Mouse (Mus musculus): ENCODE data around the gene As3mt. TPM values are rescaled to one million over a fixed set of nuclear protein-coding genes. Genes with fewer than 3 reads are reported as not detected.

As3mt gene
- total and polyA plus RNA-seq, 3 experiments = 30.7 to 52.1 (median 43.3) TPM

DNA sequence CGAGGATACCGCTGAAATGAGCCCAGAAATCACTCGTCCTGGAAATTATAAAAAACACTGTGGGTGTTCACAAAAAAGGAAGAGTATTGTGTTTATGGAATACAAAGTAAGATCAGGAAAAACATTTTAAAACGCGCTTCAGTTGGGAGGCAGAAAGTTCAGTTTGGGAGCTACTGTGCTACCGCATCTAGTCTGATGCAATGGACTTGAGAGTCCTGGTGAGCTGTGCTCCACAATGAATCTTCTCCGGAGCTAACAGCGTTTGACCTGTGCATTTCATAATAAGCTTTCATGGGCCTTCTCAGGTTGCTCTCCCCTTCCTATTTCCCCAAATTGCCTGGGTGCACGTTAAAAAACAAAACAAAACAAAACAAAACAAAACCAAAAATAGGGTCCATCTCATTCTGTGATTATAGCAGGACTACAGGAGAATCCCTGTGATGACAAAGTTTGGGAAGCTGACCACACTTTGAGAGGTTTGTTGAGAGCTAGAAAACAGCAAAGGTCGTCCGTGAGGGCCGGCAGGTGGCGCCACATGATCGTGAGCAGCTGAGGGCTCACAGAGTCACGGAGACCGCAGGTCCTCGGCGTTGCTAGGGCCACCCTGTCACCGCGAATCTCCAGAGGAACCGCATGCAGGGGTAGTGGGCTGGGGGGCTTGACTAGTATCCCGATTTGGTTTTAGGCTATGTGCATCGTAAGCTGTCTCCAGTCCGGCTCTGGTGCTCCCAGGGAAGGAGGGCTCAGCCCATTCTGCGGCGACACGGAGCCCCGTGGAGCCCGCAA is 53.3 kb downstream of the As3mt start (continued):
- TF ChIP-seq CHD1 (IDR thresholded peaks at IDR 0.05; ENCODE audit: low read depth, low read length) (no peak), E2F4 (IDR thresholded peaks at IDR 0.05; ENCODE audit: insufficient replicate concordance, low read depth, low read length) (no peak), ZC3H11A (IDR thresholded peaks at IDR 0.05; ENCODE audit: low read depth, low read length) (peak; percentile 69), GABPA (IDR thresholded peaks at IDR 0.05; ENCODE audit: insufficient replicate concordance, low read depth, low read length) (no peak), ZKSCAN1 (IDR thresholded peaks at IDR 0.05; ENCODE audit: borderline replicate concordance, low read depth, low read length) (no peak), TCF12 (IDR thresholded peaks at IDR 0.05; ENCODE audit: low read depth, low read length) (no peak; the same call in 1 of the 2 replicates), JUND (conservative IDR thresholded peaks at IDR 0.05; ENCODE audit: low read depth, low read length) (no peak), EP300 (IDR thresholded peaks at IDR 0.05; ENCODE audit: low read length) (no peak), RAD21 (IDR thresholded peaks at IDR 0.05; ENCODE audit: low read depth, low read length) (peak; percentile 89), HCFC1 (IDR thresholded peaks at IDR 0.05; ENCODE audit: low read depth, low read length) (no peak), NELFE (IDR thresholded peaks at IDR 0.05; ENCODE audit: low read depth, low read length) (peak; percentile 35; the same call in 1 of the 2 replicates), UBTF (IDR thresholded peaks at IDR 0.05; ENCODE audit: low read depth, low read length) (0 out of 2 replicates have a peak, but pooled peaks have one; percentile 1), ZNF384 (IDR thresholded peaks at IDR 0.05; ENCODE audit: low read depth, low read length) (no peak), PAX5 (IDR thresholded peaks at IDR 0.05; ENCODE audit: low read length) (no peak), MXI1 (IDR thresholded peaks at IDR 0.05; ENCODE audit: low read depth, low read length) (no peak), KAT2A (IDR thresholded peaks at IDR 0.05; ENCODE audit: insufficient replicate concordance, low read length) (no peak)

- no peaks in the 10 kb centered on the region for H3K27me3 ChIP-seq (replicated peaks)
- no peaks in the 10 kb centered on the region for H3K9me3 ChIP-seq (replicated peaks; ENCODE audit: low read length)
- dilution Hi-C loops (cut with MboI; ENCODE audit: extremely low pct_ligation_motif_present, extremely low pct_unique_long_range_greater_than_20kb, low sequenced_read_pairs) (no loop called here), in situ Hi-C loops (cut with MboI; ENCODE audit: low pct_ligation_motif_present, low pct_unique_long_range_greater_than_20kb, low sequenced_read_pairs) (loop anchor here (5.0 to 10.0 kb wide), 2 partner anchors 111 to 223 kb away; no protein-coding TSS in a partner anchor)
- TF ChIP-seq POLR2A (IDR thresholded peaks at IDR 0.05; ENCODE audit: low read depth, low read length) = peak; percentile 56
- TF ChIP-seq USF1 (IDR thresholded peaks at IDR 0.05; ENCODE audit: low read depth, low read length) = peak; percentile 46
- TF ChIP-seq HCFC1 (IDR thresholded peaks at IDR 0.05; ENCODE audit: low read depth, low read length) = peak; percentile 76
- TF ChIP-seq ZMIZ1 (IDR thresholded peaks at IDR 0.05; ENCODE audit: low read depth, low read length) = no peak
- peak; percentile 95 for TF ChIP-seq MAX (IDR thresholded peaks at IDR 0.05; ENCODE audit: low read length)
- TF ChIP-seq RCOR1 (conservative IDR thresholded peaks at IDR 0.05; ENCODE audit: low read depth, low read length) = 0 out of 2 replicates have a peak, but pooled peaks have one; percentile 42
- peak; percentile 53; the same call in 1 of the 2 replicates for TF ChIP-seq MAZ (IDR thresholded peaks at IDR 0.05; ENCODE audit: low read depth, low read length)
- TF ChIP-seq NELFE (IDR thresholded peaks at IDR 0.05; ENCODE audit: low read depth, low read length) = peak; percentile 56; the same call in 1 of the 2 replicates
- peak; percentile 83 for TF ChIP-seq MXI1 (IDR thresholded peaks at IDR 0.05; ENCODE audit: low read depth, low read length)
- TF ChIP-seq KAT2A (IDR thresholded peaks at IDR 0.05; ENCODE audit: insufficient replicate concordance, low read length) = 0 out of 2 replicates have a peak, but pooled peaks have one; percentile 48
- TF ChIP-seq TCF12 (IDR thresholded peaks at IDR 0.05; ENCODE audit: low read depth, low read length) = peak; percentile 84
- TF ChIP-seq USF2 (conservative IDR thresholded peaks at IDR 0.05; ENCODE audit: low read depth, low read length) = no peak; the same call in 1 of the 2 replicates
- TF ChIP-seq JUND (conservative IDR thresholded peaks at IDR 0.05; ENCODE audit: low read depth, low read length) = no peak
- TF ChIP-seq BHLHE40 (IDR thresholded peaks at IDR 0.05; ENCODE audit: low read depth, low read length) = peak; percentile 87
- peak; percentile 47 for TF ChIP-seq SIN3A (IDR thresholded peaks at IDR 0.05; ENCODE audit: low read length)
- TF ChIP-seq TBP (conservative IDR thresholded peaks at IDR 0.05; ENCODE audit: low read depth, low read length) = no peak
- TF ChIP-seq NRF1 (IDR thresholded peaks at IDR 0.05; ENCODE audit: low read depth, low read length) = peak; percentile 82
- no peak for TF ChIP-seq CTCF (conservative IDR thresholded peaks at IDR 0.05 in 1 of 2, IDR thresholded peaks at IDR 0.05 in 1 of 2; ENCODE audit: low read depth in 2 of 2, low read length in 2 of 2)
- TF ChIP-seq ZNF384 (IDR thresholded peaks at IDR 0.05; ENCODE audit: low read depth, low read length) = no peak
- no peak for TF ChIP-seq GABPA (IDR thresholded peaks at IDR 0.05; ENCODE audit: insufficient replicate concordance, low read depth, low read length)
- peak; percentile 38; the same call in 1 of the 2 replicates for TF ChIP-seq ELF1 (IDR thresholded peaks at IDR 0.05; ENCODE audit: low read depth, low read length)
- TF ChIP-seq CHD2 (IDR thresholded peaks at IDR 0.05; ENCODE audit: low read length) = peak; percentile 78; the same call in 1 of the 2 replicates
- peaks cover 19 to 23% of the 10 kb centered on the region in 2 experiments for H3K4me1 ChIP-seq (ENCODE audit: control insufficient read depth in 1 of 2, insufficient read depth in 2 of 2)
- peaks cover 0 to 1% of the 10 kb centered on the region in 2 experiments for H3K36me3 ChIP-seq (replicated peaks in 1 of 2; ENCODE audit: control insufficient read depth in 1 of 2, insufficient read depth in 1 of 2, low read length in 1 of 2)
- peak within 1 kb of the TSS; percentile 47 for H3K27ac ChIP-seq (ENCODE audit: insufficient read depth, low read depth)
- peak; percentile 100 for DNase-seq (ENCODE audit: extremely low read depth)
- H3K4me2 ChIP-seq (ENCODE audit: insufficient read depth, low read depth, poor library complexity, severe bottlenecking) = peak within 1 kb of the TSS; percentile 45
- H3K9ac ChIP-seq (ENCODE audit: insufficient read depth, low read depth) = peak within 1 kb of the TSS; percentile 84
- no peaks in the 10 kb centered on the region for H3K79me2 ChIP-seq (replicated peaks; ENCODE audit: control insufficient read depth, extremely low read depth, insufficient read depth, poor library complexity, severe bottlenecking)
- peak within 1 kb of the TSS; percentile 79 to 98 (median 97) for H3K4me3 ChIP-seq (replicated peaks in 1 of 3; ENCODE audit: low read depth in 2 of 3, low read length in 2 of 3, poor library complexity in 1 of 3)
Observed at GRCm38 (mm10) chr19:46761247-46761946, 54.1 kb downstream of the As3mt start, which contains the start of gene Cnnm2. Gene Cnnm2 (plus strand): TSS chr19:46761596.
